Mouse (Mus musculus) cerebellum, adult 2 months (tissue): ENCODE measurements around the gene Chchd6.

Experiments
- CTCF ChIP-seq: fragments of 200-500 bp; IDR thresholded peaks from 2 replicates; pipeline ENCODE4 v1.5.1; 2011; ENCODE audit warnings: low read depth, mild to moderate bottlenecking, control low read depth, low read length, moderate library complexity, borderline replicate concordance; ENCODE audit not compliant: insufficient read depth
- POLR2A ChIP-seq: fragments of 200-500 bp; IDR thresholded peaks from 2 replicates; pipeline ENCODE4 v1.6.1; 2011; ENCODE audit warnings: low read length, control low read depth, borderline replicate concordance; ENCODE audit not compliant: insufficient read depth

GRCm38 (mm10) chr6:89628045-89628785 is 32.8 kb upstream of the Chchd6 start:
- TF ChIP-seq CTCF, result no peak
- no peak for TF ChIP-seq POLR2A
